Mouse (Mus musculus): ENCODE measurements around the gene Maml3.
A peak's percentile ranks its signal among the peaks of the same experiment; 100 is the strongest.

DNA sequence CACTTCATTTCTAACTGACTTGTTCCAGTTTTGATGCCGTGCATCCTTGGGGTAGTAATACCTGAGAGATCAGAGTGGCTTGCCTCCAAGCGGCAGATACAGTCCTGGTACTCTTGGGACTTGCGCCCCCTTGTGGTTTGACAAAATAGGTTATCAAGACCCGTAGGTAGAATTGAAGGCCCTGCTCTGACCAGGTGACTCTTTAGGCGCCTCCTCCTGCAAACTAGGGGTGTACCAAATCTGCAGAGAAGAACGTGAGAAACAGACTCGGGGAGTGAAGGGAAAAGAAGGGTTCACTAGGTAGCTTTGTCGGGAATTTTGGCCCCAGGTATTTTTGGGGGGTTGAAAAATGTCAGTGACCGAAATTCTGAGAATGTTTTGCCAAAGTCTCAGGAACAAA lies 452.6 kb downstream of the Maml3 start:
- TF ChIP-seq POLR2A (IDR thresholded peaks at IDR 0.05; ENCODE audit: low read depth, low read length) (no peak; the same call in 1 of the 2 replicates), CTCF (conservative IDR thresholded peaks at IDR 0.05 in 1 of 2, IDR thresholded peaks at IDR 0.05 in 1 of 2; ENCODE audit: low read depth in 2 of 2, low read length in 2 of 2) (peak; percentile 62 to 91), SMC3 (IDR thresholded peaks at IDR 0.05; ENCODE audit: low read depth, low read length) (peak; percentile 87), HCFC1 (IDR thresholded peaks at IDR 0.05; ENCODE audit: low read depth, low read length) (peak; percentile 25; the same call in 1 of the 2 replicates), E2F4 (IDR thresholded peaks at IDR 0.05; ENCODE audit: insufficient replicate concordance, low read depth, low read length) (no peak), MAX (IDR thresholded peaks at IDR 0.05; ENCODE audit: low read length) (0 out of 2 replicates have a peak, but pooled peaks have one; percentile 19), GABPA (IDR thresholded peaks at IDR 0.05; ENCODE audit: insufficient replicate concordance, low read depth, low read length) (no peak), PAX5 (IDR thresholded peaks at IDR 0.05; ENCODE audit: low read length) (no peak), USF2 (conservative IDR thresholded peaks at IDR 0.05; ENCODE audit: low read depth, low read length) (no peak), ZC3H11A (IDR thresholded peaks at IDR 0.05; ENCODE audit: low read depth, low read length) (no peak; the same call in 1 of the 2 replicates), USF1 (IDR thresholded peaks at IDR 0.05; ENCODE audit: low read depth, low read length) (no peak), EP300 (IDR thresholded peaks at IDR 0.05; ENCODE audit: low read length) (no peak), KAT2A (IDR thresholded peaks at IDR 0.05; ENCODE audit: insufficient replicate concordance, low read length) (no peak), CHD2 (IDR thresholded peaks at IDR 0.05; ENCODE audit: low read length) (no peak)

All from CH12.LX (cell line).